Mouse (Mus musculus): ENCODE measurements around the gene Evi5. TPM values are rescaled to one million over a fixed set of nuclear protein-coding genes. Genes with fewer than 3 reads are reported as not detected.

Gene Evi5
- polyA plus RNA-seq, 1 experiment from 2014 or later, result 19.8 TPM

GRCm38 (mm10) chr5:107725435-107726261 is 149.3 kb downstream of the Evi5 start, which contains the start of gene Gfi1:
TSS of gene Gfi1 (minus strand) at chr5:107726036.
- Histone ChIP-seq H3K27ac (no peak within 1 kb of the TSS), H3K36me3 (ENCODE audit: inconsistent target) (no peaks in the 10 kb centered on the region), H3K79me2 (ENCODE audit: inconsistent target) (no peaks in the 10 kb centered on the region), H3K4me3 (ENCODE audit: inconsistent target) (peak within 1 kb of the TSS; percentile 15; the same call in 1 of the 2 replicates)
- WGBS (ENCODE audit: missing documents), result 1% methylated on average over 41 of the region's 41 CpGs

- Histone ChIP-seq H3K27ac (no peak overlapping the region), H3K79me2 (ENCODE audit: inconsistent target) (no peaks in the 10 kb centered on the region), H3K4me3 (ENCODE audit: inconsistent target) (peak overlapping the region; percentile 23; the same call in 1 of the 2 replicates), H3K36me3 (ENCODE audit: inconsistent target) (no peaks in the 10 kb centered on the region)
- WGBS (ENCODE audit: missing documents), result 1% methylated on average over 52 of the region's 52 CpGs
Measured at GRCm38 (mm10) chr5:107724661-107725434, 150.1 kb downstream of the Evi5 start.

GRCm38 (mm10) chr5:107723541-107724511 is 151.1 kb downstream of the Evi5 start:
- Histone ChIP-seq H3K36me3 (ENCODE audit: inconsistent target) (no peaks in the 10 kb centered on the region), H3K27ac (no peak overlapping the region), H3K4me3 (ENCODE audit: inconsistent target) (peak overlapping the region; percentile 23), H3K79me2 (ENCODE audit: inconsistent target) (no peaks in the 10 kb centered on the region)
- 6% methylated on average over 49 of the region's 49 CpGs for WGBS (ENCODE audit: missing documents)

GRCm38 (mm10) chr5:107722661-107723532 is 152.0 kb downstream of the Evi5 start:
- Histone ChIP-seq H3K27ac (no peak overlapping the region), H3K36me3 (ENCODE audit: inconsistent target) (no peaks in the 10 kb centered on the region), H3K79me2 (ENCODE audit: inconsistent target) (no peaks in the 10 kb centered on the region), H3K4me3 (ENCODE audit: inconsistent target) (peak overlapping the region; percentile 23)
- 23% methylated on average over 33 of the region's 34 CpGs for WGBS (ENCODE audit: missing documents)

GRCm38 (mm10) chr5:107721638-107722011 is 153.3 kb downstream of the Evi5 start:
- H3K4me3 ChIP-seq (ENCODE audit: inconsistent target), result no peak overlapping the region
- 72% methylated on average over 22 of the region's 33 CpGs for WGBS (ENCODE audit: missing documents)

DNA sequence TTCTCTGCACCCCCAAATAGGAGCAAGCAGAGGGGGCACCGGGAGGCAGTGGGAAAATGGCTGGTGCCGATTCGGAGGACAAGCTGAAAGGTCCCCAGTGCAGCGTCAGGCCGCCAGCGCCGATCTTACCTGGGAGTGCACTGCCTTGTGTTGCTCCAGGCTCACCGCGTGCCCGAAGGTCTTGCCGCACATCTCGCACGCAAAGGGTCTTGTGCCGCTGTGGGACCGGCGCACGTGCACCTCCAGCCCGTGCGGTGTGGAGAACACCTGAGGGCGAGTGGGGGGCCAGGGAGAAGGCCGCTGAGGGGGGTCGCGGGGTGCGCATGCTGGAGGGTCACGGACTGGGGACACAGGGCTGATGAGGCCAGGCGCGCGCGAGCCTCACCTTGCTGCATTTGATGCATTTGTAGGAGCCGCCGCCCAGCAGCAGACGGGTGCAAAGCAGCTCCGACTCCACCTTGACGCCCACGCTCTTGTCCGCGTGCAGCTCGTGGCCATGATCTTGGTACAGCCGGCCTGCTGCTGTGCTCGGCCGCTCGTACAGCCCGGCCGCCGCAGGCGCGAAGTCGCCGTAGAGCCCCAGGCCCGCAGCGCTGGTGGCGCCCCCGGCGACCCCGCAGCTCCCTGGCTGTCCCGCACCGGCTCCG is 153.8 kb downstream of the Evi5 start:
- no peaks in the 10 kb centered on the region for H3K79me2 ChIP-seq (ENCODE audit: inconsistent target)
- no peaks in the 10 kb centered on the region for H3K36me3 ChIP-seq (ENCODE audit: inconsistent target)
- 86% methylated on average over 48 of the region's 58 CpGs for WGBS (ENCODE audit: missing documents)
- no peak overlapping the region for H3K4me3 ChIP-seq (ENCODE audit: inconsistent target)
- H3K27ac ChIP-seq, result no peak overlapping the region

More at GRCm38 (mm10) chr5:107721638-107722011, 153.3 kb downstream of the Evi5 start:
- Histone ChIP-seq H3K36me3 (ENCODE audit: inconsistent target) (no peaks in the 10 kb centered on the region), H3K79me2 (ENCODE audit: inconsistent target) (no peaks in the 10 kb centered on the region), H3K27ac (no peak overlapping the region)

- no peak overlapping the region for H3K4me3 ChIP-seq (ENCODE audit: inconsistent target)
- no peaks in the 10 kb centered on the region for H3K36me3 ChIP-seq (ENCODE audit: inconsistent target)
- no peak overlapping the region for H3K27ac ChIP-seq
- 96% methylated on average over 5 of the region's 5 CpGs for WGBS (ENCODE audit: missing documents)
- no peaks in the 10 kb centered on the region for H3K79me2 ChIP-seq (ENCODE audit: inconsistent target)
Measured at GRCm38 (mm10) chr5:107720511-107720910, 154.4 kb downstream of the Evi5 start.

DNA sequence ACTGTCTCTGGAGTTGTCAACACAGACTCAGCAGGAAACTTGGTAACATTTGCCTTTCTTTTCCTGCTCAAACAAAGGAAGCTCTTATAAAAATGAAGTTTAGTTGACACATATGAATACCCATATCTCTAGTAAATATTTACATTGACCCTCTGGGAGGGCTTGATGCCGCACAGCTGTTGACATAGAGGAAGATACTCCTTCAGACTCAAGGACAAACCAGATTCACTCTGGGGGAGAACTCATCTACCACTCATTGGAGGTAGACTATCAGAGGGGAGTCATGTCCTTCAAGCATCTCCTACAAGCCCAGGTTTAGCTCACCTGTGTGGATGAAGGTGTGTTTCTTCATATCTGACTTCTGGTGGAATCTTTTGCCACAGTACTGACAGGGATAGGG is 155.1 kb downstream of the Evi5 start:
- H3K4me3 ChIP-seq (ENCODE audit: inconsistent target), result no peak overlapping the region
- H3K36me3 ChIP-seq (ENCODE audit: inconsistent target), result no peaks in the 10 kb centered on the region
- 83% methylated on average over 1 of the region's 1 CpGs for WGBS (ENCODE audit: missing documents)
- no peaks in the 10 kb centered on the region for H3K79me2 ChIP-seq (ENCODE audit: inconsistent target)
- H3K27ac ChIP-seq, result no peak overlapping the region

- Histone ChIP-seq H3K36me3 (ENCODE audit: inconsistent target) (no peaks in the 10 kb centered on the region), H3K4me3 (ENCODE audit: inconsistent target) (no peak overlapping the region), H3K79me2 (ENCODE audit: inconsistent target) (no peaks in the 10 kb centered on the region), H3K27ac (no peak overlapping the region)
- 53% methylated on average over 3 of the region's 3 CpGs for WGBS (ENCODE audit: missing documents)
Measured at GRCm38 (mm10) chr5:107719209-107719608, 155.7 kb downstream of the Evi5 start.

- H3K36me3 ChIP-seq (ENCODE audit: inconsistent target), result no peaks in the 10 kb centered on the region
- H3K79me2 ChIP-seq (ENCODE audit: inconsistent target), result no peaks in the 10 kb centered on the region
- H3K4me3 ChIP-seq (ENCODE audit: inconsistent target), result no peak overlapping the region
- no peak overlapping the region for H3K27ac ChIP-seq
- 28% methylated on average over 10 of the region's 11 CpGs for WGBS (ENCODE audit: missing documents)
Measured at GRCm38 (mm10) chr5:107717871-107718361, 157.0 kb downstream of the Evi5 start.

DNA sequence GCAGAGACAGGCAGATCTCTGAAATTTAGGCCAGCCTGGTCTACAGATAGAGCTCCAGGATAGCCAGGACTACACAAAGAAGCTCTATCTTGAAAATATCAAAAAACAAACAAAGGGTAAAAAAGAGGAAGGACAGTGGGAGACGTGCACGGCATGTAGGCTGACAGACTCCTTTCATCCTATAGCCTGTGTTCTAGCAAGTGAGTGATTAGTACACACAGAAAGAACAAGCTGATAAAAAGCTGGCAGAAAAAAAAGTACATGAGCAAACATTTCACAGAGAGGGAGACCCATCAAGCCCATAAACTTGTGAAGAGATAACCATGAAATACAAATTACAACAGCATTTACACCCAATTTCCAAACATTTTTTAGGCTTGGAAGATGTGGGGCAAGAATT is 163.2 kb downstream of the Evi5 start:
- H3K4me3 ChIP-seq (ENCODE audit: inconsistent target), result no peak overlapping the region
- no peaks in the 10 kb centered on the region for H3K36me3 ChIP-seq (ENCODE audit: inconsistent target)
- H3K79me2 ChIP-seq (ENCODE audit: inconsistent target), result no peaks in the 10 kb centered on the region
- 22% methylated on average over 2 of the region's 2 CpGs for WGBS (ENCODE audit: missing documents)
- no peak overlapping the region for H3K27ac ChIP-seq

GRCm38 (mm10) chr5:107708124-107708797 is 166.6 kb downstream of the Evi5 start:
- H3K27ac ChIP-seq, result no peak overlapping the region
- no peaks in the 10 kb centered on the region for H3K36me3 ChIP-seq (ENCODE audit: inconsistent target)
- H3K79me2 ChIP-seq (ENCODE audit: inconsistent target), result no peaks in the 10 kb centered on the region
- no peak overlapping the region; the same call in 1 of the 2 replicates for H3K4me3 ChIP-seq (ENCODE audit: inconsistent target)
- 1% methylated on average over 8 of the region's 8 CpGs for WGBS (ENCODE audit: missing documents)
